Mouse (Mus musculus) small intestine, adult 2 months (tissue): ENCODE data around the gene Tubb4a. TPM values are rescaled to one million over a fixed set of nuclear protein-coding genes. Genes with fewer than 3 reads are reported as not detected.
"Not testable (repeated sequence)": the region's sequence is repeated elsewhere in the genome, so short reads cannot be mapped to it uniquely, and the experiment has no call there.

Source experiments
- H3K27ac ChIP-seq: fragments of 200-500 bp; 2 replicates; pipeline ENCODE4 v1.5.1; 2012; ENCODE audit warnings: low read depth, low read length, control low read depth, inconsistent platforms; ENCODE audit not compliant: insufficient read depth
- H3K27me3 ChIP-seq: fragments of 200-500 bp; 2 replicates; pipeline ENCODE4 v1.6.1; 2012; ENCODE audit warnings: mild to moderate bottlenecking, moderate library complexity, low read length, inconsistent platforms; ENCODE audit not compliant: control insufficient read depth, insufficient read depth
- H3K36me3 ChIP-seq: fragments of 200-500 bp; 2 replicates; pipeline ENCODE4 v1.6.1; 2012; ENCODE audit warnings: mild to moderate bottlenecking, low read length, control low read depth, inconsistent platforms; ENCODE audit not compliant: control insufficient read depth, insufficient read depth
- H3K4me1 ChIP-seq: fragments of 200-500 bp; 2 replicates; pipeline ENCODE4 v1.6.1; 2012; ENCODE audit warnings: low read length, inconsistent platforms, mixed read lengths; ENCODE audit not compliant: control insufficient read depth, insufficient read depth, insufficient read length
- H3K4me3 ChIP-seq: fragments of 200-500 bp; 2 replicates; pipeline ENCODE4 v1.5.1; 2012; ENCODE audit warnings: low read depth, mild to moderate bottlenecking, control low read depth, inconsistent platforms, low read length, moderate library complexity
- CTCF ChIP-seq: fragments of 200-500 bp; IDR thresholded peaks from 2 replicates; pipeline ENCODE4 v1.5.1; 2012; ENCODE audit warnings: low read depth, mild to moderate bottlenecking, control low read depth, inconsistent platforms, low read length, moderate library complexity, mixed read lengths; ENCODE audit not compliant: insufficient replicate concordance, insufficient read length; ENCODE audit errors: extremely low read depth
- POLR2A ChIP-seq: fragments of 200-500 bp; IDR thresholded peaks from 2 replicates; pipeline ENCODE4 v1.6.1; 2012; ENCODE audit warnings: low read depth, mild to moderate bottlenecking, control low read depth, inconsistent platforms, low read length, moderate library complexity
- WGBS: fragments of 180-500 bp; shearing (Covaris S2); methylation state at CpG from one replicate; pipeline ENCODE4 v1.1.7; 2018; 5-methylcytosine and 5-hydroxymethylcytosine counted together
- polyA plus RNA-seq: library from polyadenylated mRNA; depleted of rRNA; stranded (reverse); fragments of >200 nt; gene quantifications from 2 replicates; pipeline ENCODE4 v1.2.3, GENCODE M21; 2012; rRNA removed

The Tubb4a gene
- polyA plus RNA-seq, result 3.3 TPM in 2 replicates

DNA sequence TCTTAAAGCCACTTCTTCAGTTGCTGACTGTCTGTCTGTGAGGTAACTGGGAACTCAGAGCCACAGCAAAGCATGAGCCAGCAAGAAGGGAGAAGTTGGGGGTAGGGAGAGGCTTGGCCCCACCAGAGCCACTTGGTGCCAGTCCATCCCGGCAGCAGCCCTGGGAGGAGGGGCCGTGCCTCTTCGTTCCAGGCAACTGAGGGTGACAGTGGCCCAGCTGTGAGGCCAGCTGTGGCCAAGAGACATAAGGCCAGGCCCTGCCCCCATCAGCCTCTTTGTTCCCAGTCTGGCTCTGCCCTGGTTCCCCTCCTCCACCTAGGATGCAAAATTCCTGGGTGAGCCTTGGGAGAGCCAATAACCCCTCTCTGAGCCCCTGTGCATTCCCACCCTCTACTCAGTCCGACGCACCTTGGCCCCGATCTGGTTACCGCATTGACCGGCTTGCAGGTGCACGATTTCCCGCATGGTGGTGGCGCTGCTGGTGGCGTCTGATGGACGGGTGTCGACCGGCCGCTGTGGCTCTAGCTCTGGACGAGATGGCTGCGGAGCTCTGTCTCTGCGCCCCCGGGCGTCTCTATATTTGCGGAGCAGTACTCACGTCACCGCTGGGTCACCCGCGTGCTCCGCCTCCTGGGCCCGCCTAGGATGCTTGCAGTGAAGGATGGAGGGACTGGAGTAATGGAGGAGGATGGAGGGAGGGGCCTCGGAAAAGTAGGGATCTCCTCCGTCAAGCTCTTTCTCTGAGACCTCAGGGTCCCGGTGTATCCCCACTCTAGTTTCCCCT is at the start of gene Tubb4a:
Gene Tubb4a (minus strand): TSS at position 734 of the 784 bp plus-strand sequence.
- peaks cover 6% of the 10 kb centered on the region; the same call in 1 of the 2 replicates for H3K27me3 ChIP-seq
- no peaks in the 10 kb centered on the region for H3K36me3 ChIP-seq
- H3K4me1 ChIP-seq, result peaks cover 7% of the 10 kb centered on the region; the same call in 1 of the 2 replicates
- 7% methylated on average over 31 of the region's 31 CpGs for WGBS
- TF ChIP-seq CTCF (no peak), POLR2A (no peak)
- H3K27ac ChIP-seq, result no peak within 1 kb of the TSS
- H3K4me3 ChIP-seq, result peak within 1 kb of the TSS; percentile 52

GRCm38 (mm10) chr17:57135635-57136034 is 48.1 kb upstream of the Tubb4a start:
- Histone ChIP-seq H3K27ac (no peak overlapping the region), H3K36me3 (no peaks in the 10 kb centered on the region), H3K4me3 (no peak overlapping the region), H3K27me3 (no peaks in the 10 kb centered on the region), H3K4me1 (no peaks in the 10 kb centered on the region)
- no peak for TF ChIP-seq CTCF
- TF ChIP-seq POLR2A, result no peak
- 84% methylated on average over 3 of the region's 3 CpGs for WGBS

- 76% methylated on average over 2 of the region's 2 CpGs for WGBS
- no peak for TF ChIP-seq CTCF
- TF ChIP-seq POLR2A, result no peak
- Histone ChIP-seq H3K4me1 (no peaks in the 10 kb centered on the region), H3K36me3 (no peaks in the 10 kb centered on the region), H3K27me3 (no peaks in the 10 kb centered on the region), H3K27ac (no peak overlapping the region), H3K4me3 (no peak overlapping the region)
These were observed 47.1 kb upstream of the Tubb4a start for GRCm38 (mm10) chr17:57134693-57135092.

DNA sequence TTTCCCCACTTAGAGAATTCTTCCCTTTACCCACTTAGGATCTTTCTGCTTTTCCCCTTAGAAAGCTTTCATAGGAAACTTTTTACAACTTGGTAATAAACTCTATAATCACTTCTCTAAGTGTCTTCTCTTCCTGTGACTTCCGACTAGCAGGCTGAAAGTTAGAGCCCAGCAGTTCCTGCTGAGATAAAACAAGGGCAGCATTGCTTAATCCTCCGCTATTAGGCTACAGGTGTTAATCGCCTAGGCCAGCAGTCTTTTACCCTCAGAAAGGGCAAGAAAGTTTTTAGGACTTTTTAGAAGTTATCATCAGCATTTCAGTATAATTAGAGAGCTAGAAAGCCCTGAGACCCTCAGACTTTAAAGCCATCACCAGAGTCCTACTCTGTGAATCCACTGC is 46.4 kb upstream of the Tubb4a start:
- H3K27me3 ChIP-seq, H3K27ac ChIP-seq, H3K4me3 ChIP-seq, H3K36me3 ChIP-seq, H3K4me1 ChIP-seq: not testable (repeated sequence)
- 12% methylated on average over 3 of the region's 3 CpGs for WGBS

- H3K36me3 ChIP-seq, result no peaks in the 10 kb centered on the region
- no peaks in the 10 kb centered on the region for H3K27me3 ChIP-seq
- no peaks in the 10 kb centered on the region for H3K4me1 ChIP-seq
- TF ChIP-seq POLR2A (no peak), CTCF (no peak)
- H3K4me3 ChIP-seq, result no peak overlapping the region
- no peak overlapping the region for H3K27ac ChIP-seq
- 79% methylated on average over 1 of the region's 1 CpGs for WGBS
These were observed 44.2 kb upstream of the Tubb4a start for GRCm38 (mm10) chr17:57131793-57132192.

DNA sequence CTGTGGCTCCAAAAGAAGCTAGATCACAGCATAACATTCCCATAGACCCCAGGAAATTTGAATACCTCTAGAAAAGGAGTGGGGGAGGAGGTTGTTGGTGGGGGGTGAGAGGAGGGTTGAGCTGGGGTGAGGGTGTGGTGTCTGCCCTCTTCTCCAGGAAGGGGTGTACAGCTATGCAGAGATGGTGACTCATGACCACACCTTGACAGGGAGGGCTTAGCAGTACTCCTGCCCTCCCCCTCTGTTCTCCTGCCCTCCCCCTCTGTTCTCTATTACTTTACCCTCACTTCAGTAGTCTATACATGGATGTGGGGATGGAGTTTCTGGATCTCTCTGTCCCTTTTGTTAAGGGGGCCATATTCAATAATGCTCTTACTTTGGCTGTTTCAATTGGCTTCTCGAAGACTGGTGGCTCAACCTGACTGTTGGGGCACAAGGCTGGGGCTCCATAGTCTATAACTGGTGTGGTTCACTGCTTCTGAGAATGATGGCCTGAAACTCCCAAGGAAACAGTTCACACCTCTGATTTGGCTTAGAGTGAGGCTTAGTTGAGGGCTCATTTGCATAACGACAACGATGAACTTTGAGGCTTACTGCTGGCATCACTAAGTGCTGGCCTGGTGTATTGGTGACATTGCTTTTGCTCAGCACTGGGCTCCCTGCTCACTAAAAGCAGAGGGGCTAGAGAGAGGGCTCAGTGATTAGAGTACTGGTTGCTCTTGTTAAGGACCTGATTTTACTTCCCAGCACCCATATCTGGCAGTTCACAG is 38.5 kb upstream of the Tubb4a start:
- TF ChIP-seq CTCF, result no peak
- no peak for TF ChIP-seq POLR2A
- Histone ChIP-seq H3K27ac (no peak overlapping the region), H3K27me3 (no peaks in the 10 kb centered on the region), H3K4me1 (no peaks in the 10 kb centered on the region), H3K36me3 (no peaks in the 10 kb centered on the region), H3K4me3 (no peak overlapping the region)
- 64% methylated on average over 3 of the region's 3 CpGs for WGBS

DNA sequence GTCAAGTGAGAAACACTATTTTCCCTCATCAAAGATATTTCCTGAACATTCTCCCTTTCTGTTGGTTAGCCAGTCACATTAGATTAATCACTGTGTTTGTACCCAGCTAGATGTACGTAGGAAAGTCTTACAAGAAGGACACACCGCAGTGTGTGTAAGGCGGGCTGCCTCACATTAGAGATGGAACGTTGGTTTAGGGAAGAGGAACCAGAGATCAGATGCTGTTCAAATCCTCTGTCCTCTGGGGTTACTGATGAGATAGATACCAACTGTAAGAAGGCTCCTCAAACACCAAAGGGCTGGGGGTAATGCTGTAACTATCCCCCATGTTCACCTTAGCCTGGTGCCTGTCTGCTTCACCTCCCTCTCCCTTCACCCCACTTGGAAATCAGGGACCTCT is 37.2 kb upstream of the Tubb4a start:
- Histone ChIP-seq H3K27me3 (no peaks in the 10 kb centered on the region), H3K4me1 (no peaks in the 10 kb centered on the region), H3K36me3 (no peaks in the 10 kb centered on the region), H3K4me3 (no peak overlapping the region), H3K27ac (no peak overlapping the region)
- WGBS, result 83% methylated on average over 4 of the region's 4 CpGs
- TF ChIP-seq POLR2A (no peak), CTCF (no peak)
